Mouse (Mus musculus) kidney, adult 2 months (tissue): Measurements from ENCODE around the gene Lag3.

Experiments
- CTCF ChIP-seq: fragments of 200-500 bp; conservative IDR thresholded peaks from 2 replicates; pipeline ENCODE4 v1.5.1; 2011; ENCODE audit warnings: low read depth, mild to moderate bottlenecking, control low read depth, low read length, moderate library complexity, mixed read lengths; ENCODE audit not compliant: insufficient read depth, insufficient read length
- POLR2A ChIP-seq: fragments of 200-500 bp; IDR thresholded peaks from one replicate; pipeline ENCODE4 v1.6.1; 2011; ENCODE audit warnings: low read depth, low read length, control low read depth

GRCm38 (mm10) chr6:124943526-124943925, 32.0 kb upstream of the Lag3 start:
- no peak for TF ChIP-seq POLR2A
- no peak for TF ChIP-seq CTCF
